Mouse (Mus musculus) E14TG2a.4 (cell line): ENCODE results near the gene Sh3bp4.

Source experiments
- CTCF ChIP-seq: conservative IDR thresholded peaks from 2 replicates; pipeline ENCODE4 v1.5.1; 2014; ENCODE audit warnings: low read length
- NANOG ChIP-seq: IDR thresholded peaks from 2 replicates; pipeline ENCODE4 v1.6.1; 2014; ENCODE audit warnings: borderline replicate concordance, low read length, mixed read lengths

DNA sequence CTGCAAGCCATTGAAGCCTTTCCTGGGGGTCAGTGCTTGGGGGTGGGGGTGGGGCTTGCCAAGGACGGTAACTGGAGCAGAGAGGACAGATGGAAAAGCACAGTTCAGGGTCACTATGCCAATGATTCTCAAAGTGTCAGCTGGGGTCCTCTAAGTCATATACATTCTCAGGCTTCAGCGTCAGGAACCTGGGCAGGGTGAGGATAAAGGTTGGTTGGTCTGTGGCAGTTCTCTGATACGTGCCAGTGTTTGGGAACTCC is 32.7 kb downstream of the Sh3bp4 start:
- no peak for TF ChIP-seq NANOG
- no peak for TF ChIP-seq CTCF
